ENCODE assay signal across 23 mouse cellular contexts in the genomic region with DNA sequence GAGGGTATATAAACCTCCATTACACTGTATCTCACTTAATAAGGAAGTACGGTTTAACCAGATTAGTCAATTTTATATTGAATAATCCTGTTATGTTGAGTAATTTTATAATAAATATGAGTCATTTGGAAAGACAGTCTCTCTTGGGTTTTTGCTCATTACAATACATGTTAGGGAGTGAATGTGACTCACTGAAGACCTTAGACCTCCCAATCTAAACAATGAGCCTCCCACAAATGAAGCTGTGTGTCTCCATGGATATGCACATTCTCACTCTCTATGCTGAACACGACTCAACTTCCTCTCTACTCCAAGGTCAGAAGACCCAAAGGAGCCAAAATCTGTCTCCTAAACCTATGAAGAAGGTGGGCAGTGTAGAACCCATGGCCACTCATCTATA.
"Had no signal": no experiment of that assay in that cellular context is flagged by ENCODE, and none has a peak within 500 bp of the region (broad histone marks: within the 10 kb centered on the region; RNA-seq: fewer than 3 reads in every experiment).

No protein-coding gene starts in this region.

- DNase-seq: kidney, adult 8-10 months; kidney, postnatal 10 days; kidney, postnatal 36 days; layer of hippocampus, postnatal 36 days; left cerebral cortex, postnatal 4 days; liver, postnatal 0 days; lung, postnatal 14 days; lung, postnatal 4 days; midbrain, embryonic 14.5 days; right cerebral cortex, adult 18-20 months; right cerebral cortex, postnatal 14 days; spleen, adult 18-20 months; thymus, adult 2 months; thymus, postnatal 14 days; thymus, postnatal 4 days had no signal

- H3K4me3 ChIP-seq: kidney, embryonic 15.5 days; left cerebral cortex, adult 2 months; limb, embryonic 12.5 days; limb, embryonic 15.5 days; lung, embryonic 15.5 days had no signal

- H3K9ac ChIP-seq: kidney, embryonic 15.5 days; limb, embryonic 12.5 days; limb, embryonic 15.5 days; liver, embryonic 14.5 days; liver, postnatal 0 days; lung, embryonic 15.5 days had no signal

- H3K27ac ChIP-seq: kidney, embryonic 15.5 days; left cerebral cortex, adult 2 months; limb, embryonic 12.5 days; limb, embryonic 15.5 days; liver, embryonic 14.5 days; lung, embryonic 15.5 days had no signal

- H3K4me2 ChIP-seq: kidney, embryonic 15.5 days; limb, embryonic 12.5 days; limb, embryonic 15.5 days; liver, embryonic 11.5 days; lung, embryonic 15.5 days; midbrain, embryonic 11.5 days had no signal

- H3K4me1 ChIP-seq: kidney, embryonic 15.5 days; limb, embryonic 12.5 days; limb, embryonic 15.5 days had no signal

- H3K27me3 ChIP-seq: kidney, embryonic 15.5 days; limb, embryonic 12.5 days; limb, embryonic 15.5 days; lung, embryonic 15.5 days had no signal

- H3K36me3 ChIP-seq: kidney, embryonic 15.5 days; limb, embryonic 12.5 days; limb, embryonic 15.5 days; lung, embryonic 15.5 days had no signal

- ATAC-seq: liver, postnatal 0 days had no signal

- H3K9me3 ChIP-seq: kidney, embryonic 15.5 days; limb, embryonic 12.5 days; limb, embryonic 15.5 days; lung, embryonic 15.5 days had no signal
